Comparison of ENCODE assay signal across 8 mouse cellular contexts in the genomic region with DNA sequence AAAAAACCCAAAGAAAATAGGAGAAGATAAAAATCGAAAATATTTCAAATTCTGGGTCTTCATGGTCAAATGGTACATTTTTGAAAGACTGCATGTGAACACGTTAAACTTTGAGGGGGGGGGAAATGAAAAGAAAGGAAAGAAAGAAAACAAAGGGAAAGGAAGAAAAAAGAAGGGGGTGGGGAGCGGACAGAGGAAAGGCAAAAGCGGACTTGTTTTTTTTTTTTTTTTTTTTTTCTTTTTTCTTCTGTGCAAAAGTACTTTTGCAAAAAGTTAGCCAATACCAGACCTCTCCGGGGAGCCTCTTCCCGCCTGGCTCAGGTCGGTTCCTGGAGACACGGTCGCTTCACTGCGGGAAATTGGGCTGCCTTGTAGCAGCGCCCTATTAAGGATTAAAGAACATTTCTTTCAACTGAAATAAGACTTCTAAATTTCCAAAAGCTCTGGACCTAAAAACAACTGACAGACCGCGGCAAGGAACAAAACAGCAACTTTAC. TPM values are rescaled to one million over a fixed set of nuclear protein-coding genes. Genes with fewer than 3 reads are reported as not detected.
DNase-seq lines count a peak whose midpoint lies in the region; ATAC-seq and TF ChIP-seq lines count a peak whose summit lies in the region.

No protein-coding gene starts in this region.

- peak overlapping the region; percentile 88 for H3K4me3 ChIP-seq in thymus, adult 2 months (ENCODE audit: control insufficient read depth, insufficient read depth, low read length)
- peak overlapping the region; percentile 69 for H3K4me3 ChIP-seq in forebrain, embryonic 13.5 days
- H3K4me3 ChIP-seq in liver, embryonic 13.5 days (replicated peaks): peak overlapping the region; percentile 82
- H3K4me3 ChIP-seq in stomach, postnatal 0 days (ENCODE audit: low read depth, low read length): peak overlapping the region; percentile 76

- H3K4me1 ChIP-seq in thymus, adult 2 months (replicated peaks; ENCODE audit: control insufficient read depth, insufficient read depth, low read length): peaks cover 11% of the 10 kb centered on the region
- peaks cover 6% of the 10 kb centered on the region; the same call in 1 of the 2 replicates for H3K4me1 ChIP-seq in forebrain, embryonic 13.5 days
- peaks cover 23% of the 10 kb centered on the region for H3K4me1 ChIP-seq in liver, embryonic 13.5 days (replicated peaks)
- H3K4me1 ChIP-seq in stomach, postnatal 0 days (replicated peaks; ENCODE audit: control insufficient read depth, insufficient read depth): no peaks in the 10 kb centered on the region

- peak overlapping the region; percentile 69 for H3K9ac ChIP-seq in forebrain, embryonic 13.5 days
- peak overlapping the region; percentile 84 for H3K9ac ChIP-seq in liver, embryonic 13.5 days
- H3K9ac ChIP-seq in stomach, postnatal 0 days (ENCODE audit: low read length): peak overlapping the region; percentile 76

- H3K27me3 ChIP-seq in thymus, adult 2 months (ENCODE audit: control insufficient read depth, insufficient read depth, low read length): no peaks in the 10 kb centered on the region
- H3K27me3 ChIP-seq in forebrain, embryonic 13.5 days: no peaks in the 10 kb centered on the region
- no peaks in the 10 kb centered on the region for H3K27me3 ChIP-seq in liver, embryonic 13.5 days
- no peaks in the 10 kb centered on the region for H3K27me3 ChIP-seq in stomach, postnatal 0 days (ENCODE audit: control insufficient read depth, insufficient read depth, low read length)

- no peak for DNase-seq in thymus, adult 2 months
- DNase-seq in thymus, postnatal 36 days: no peak
- no peak for DNase-seq in liver, embryonic 13.5 days
- DNase-seq in stomach, postnatal 0 days (ENCODE audit: low spot score): no peak
- no peak for DNase-seq in kidney, adult 11 months
- DNase-seq in cerebellum, postnatal 4 days (ENCODE audit: low spot score in 2 of 2): no peak
- DNase-seq in frontal cortex, adult 2 months (ENCODE audit: extremely low spot score in 1 of 2, low spot score in 1 of 2): no peak

- TF ChIP-seq CTCF in thymus, adult 2 months (IDR thresholded peaks at IDR 0.05; ENCODE audit: borderline replicate concordance, control insufficient read depth, extremely low read depth, insufficient read depth, low read length, poor library complexity): no peak
- no peak for TF ChIP-seq CTCF in stomach, postnatal 0 days (IDR thresholded peaks at IDR 0.05; ENCODE audit: low read depth)

- no peaks in the 10 kb centered on the region for H3K9me3 ChIP-seq in forebrain, embryonic 13.5 days (replicated peaks)
- H3K9me3 ChIP-seq in liver, embryonic 13.5 days (replicated peaks): no peaks in the 10 kb centered on the region
- no peaks in the 10 kb centered on the region for H3K9me3 ChIP-seq in stomach, postnatal 0 days (ENCODE audit: control insufficient read depth, low read length)

- no peak for TF ChIP-seq POLR2A in thymus, adult 2 months (IDR thresholded peaks at IDR 0.05; ENCODE audit: control insufficient read depth, extremely low read depth, insufficient read depth, low read length, poor library complexity)

- TF ChIP-seq EP300 in stomach, postnatal 0 days (optimal IDR thresholded peaks at IDR 0.05): no peak

- no peak overlapping the region for H3K27ac ChIP-seq in thymus, adult 2 months (ENCODE audit: control insufficient read depth, insufficient read depth, low read length)
- H3K27ac ChIP-seq in forebrain, embryonic 13.5 days: no peak overlapping the region
- H3K27ac ChIP-seq in liver, embryonic 13.5 days: peak overlapping the region; percentile 82
- peak overlapping the region; percentile 94 for H3K27ac ChIP-seq in stomach, postnatal 0 days (replicated peaks)

- WGBS in thymus, adult 2 months: 1% methylated on average over 13 of the region's 13 CpGs
- WGBS in forebrain, embryonic 13.5 days: 3% methylated on average over 13 of the region's 13 CpGs
- 1% methylated on average over 13 of the region's 13 CpGs for WGBS in liver, embryonic 13.5 days (ENCODE audit: insufficient replicate concordance)
- 4% methylated on average over 13 of the region's 13 CpGs for WGBS in stomach, postnatal 0 days

- ATAC-seq in forebrain, embryonic 13.5 days: peak; percentile 56
- ATAC-seq in liver, embryonic 13.5 days (ENCODE audit: low read depth): peak; percentile 22; the same call in 1 of the 2 replicates
- peak; percentile 22; the same call in 1 of the 2 replicates for ATAC-seq in stomach, postnatal 0 days (ENCODE audit: low FRiP score, low TSS enrichment)

- H3K4me2 ChIP-seq in forebrain, embryonic 13.5 days: peak overlapping the region; percentile 67
- H3K4me2 ChIP-seq in liver, embryonic 13.5 days: peak overlapping the region; percentile 78
- H3K4me2 ChIP-seq in stomach, postnatal 0 days (replicated peaks; ENCODE audit: low read depth): peak overlapping the region; percentile 64

- H3K36me3 ChIP-seq in thymus, adult 2 months (ENCODE audit: control insufficient read depth, insufficient read depth, low read length): no peaks in the 10 kb centered on the region
- H3K36me3 ChIP-seq in forebrain, embryonic 13.5 days (ENCODE audit: poor library complexity, severe bottlenecking): no peaks in the 10 kb centered on the region
- no peaks in the 10 kb centered on the region for H3K36me3 ChIP-seq in liver, embryonic 13.5 days
- no peaks in the 10 kb centered on the region for H3K36me3 ChIP-seq in stomach, postnatal 0 days (ENCODE audit: control insufficient read depth, insufficient read depth, low read length)

RNA-seq across cellular contexts. Expression of gene Stx11, which starts 42.0 kb away (rescaled TPM):
- polyA plus RNA-seq in thymus, adult 2 months (2012; rRNA removed): 10.5 and 11.1 TPM in 2 replicates
- 0.58 and 0.67 TPM in 2 replicates for polyA plus RNA-seq in forebrain, embryonic 13.5 days (2015; fragmentation: Nextera tagmentation; extraction: Ambion mirVana)
- 12.5 and 13.6 TPM in 2 replicates for polyA plus RNA-seq in liver, embryonic 13.5 days (2015; fragmentation: Nextera tagmentation; extraction: Ambion mirVana)
- 3.7 and 5.0 TPM in 2 replicates for polyA plus RNA-seq in stomach, postnatal 0 days (2015; fragmentation: Nextera tagmentation; extraction: Ambion mirVana)
- polyA plus RNA-seq in frontal cortex, adult 2 months (2012; rRNA removed): 0.16 and 0.19 TPM in 2 replicates

RNA-seq across cellular contexts. Expression of gene Utrn, which starts 53.0 kb away (rescaled TPM):
- polyA plus RNA-seq in thymus, adult 2 months (2012; rRNA removed): 25.7 and 30.3 TPM in 2 replicates
- polyA plus RNA-seq in forebrain, embryonic 13.5 days (2015; fragmentation: Nextera tagmentation; extraction: Ambion mirVana): 18.7 and 22.0 TPM in 2 replicates
- polyA plus RNA-seq in liver, embryonic 13.5 days (2015; fragmentation: Nextera tagmentation; extraction: Ambion mirVana): 9.2 and 9.7 TPM in 2 replicates
- polyA plus RNA-seq in stomach, postnatal 0 days (2015; fragmentation: Nextera tagmentation; extraction: Ambion mirVana): 33.8 and 40.4 TPM in 2 replicates
- polyA plus RNA-seq in frontal cortex, adult 2 months (2012; rRNA removed): 28.0 and 29.9 TPM in 2 replicates

Comparison
In these comparisons a context has a peak if more than half of its experiments do, and no peak if none do; other contexts are left out.
1. H3K27ac ChIP-seq: peak in liver, embryonic 13.5 days (single experiment) and stomach, postnatal 0 days (single experiment); none in thymus, adult 2 months (single experiment) and forebrain, embryonic 13.5 days (single experiment).
2. Peak in every context shown above with its lines, with median percentiles within 50 percentile points of each other: H3K4me3 ChIP-seq, ATAC-seq, H3K4me2 ChIP-seq and H3K9ac ChIP-seq.